Mouse (Mus musculus) erythroblast, embryonic 14.5 days (primary cell): ENCODE results near the gene Amot.

Experiments used
- GATA1 ChIP-seq: IDR thresholded peaks from 2 replicates; pipeline ENCODE4 v1.6.1; 2012; ENCODE audit warnings: low read length, inconsistent platforms, mixed read lengths
- TAL1 ChIP-seq: IDR thresholded peaks from 3 replicates; pipeline ENCODE4 v1.6.1; 2012; ENCODE audit warnings: low read length, inconsistent platforms, mixed read lengths

DNA sequence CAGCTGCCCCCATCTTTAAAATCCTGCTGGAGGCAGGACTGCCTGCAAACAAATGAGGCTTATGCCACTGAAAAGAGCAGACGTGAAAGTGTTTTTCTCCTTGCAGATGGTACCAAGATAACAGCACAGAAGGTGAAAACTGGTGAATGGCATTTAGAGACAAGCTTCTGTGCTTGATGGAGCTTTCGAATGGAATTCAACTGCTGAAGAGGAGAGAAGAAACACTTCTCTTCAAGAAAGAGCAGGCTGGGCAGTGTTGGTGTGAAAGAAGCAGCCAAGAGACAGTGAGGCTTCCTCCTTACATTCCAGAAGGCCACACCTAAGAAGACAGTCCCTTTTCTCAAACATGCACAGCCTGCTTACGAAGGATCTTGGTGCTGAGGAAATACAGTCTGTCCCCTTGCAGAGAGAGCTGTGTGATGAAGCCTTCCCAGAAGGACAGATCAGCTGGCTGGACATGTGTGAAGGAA is 27.2 kb downstream of the Amot start:
- no peak for TF ChIP-seq GATA1
- TF ChIP-seq TAL1: no peak
